Mouse (Mus musculus) cortical plate, adult 2 months (tissue): ENCODE data around the gene Slc10a1. TPM values are rescaled to one million over a fixed set of nuclear protein-coding genes. Genes with fewer than 3 reads are reported as not detected.

Experiments
- H3K27ac ChIP-seq: fragments of 200-500 bp; 2 replicates; pipeline ENCODE4 v1.5.1; 2012; ENCODE audit warnings: low read length, control low read depth, inconsistent platforms; ENCODE audit not compliant: insufficient read depth
- H3K4me1 ChIP-seq: fragments of 200-500 bp; 2 replicates; pipeline ENCODE4 v1.6.1; 2011; ENCODE audit warnings: low read length; ENCODE audit not compliant: control insufficient read depth, insufficient read depth
- H3K4me3 ChIP-seq: fragments of 200-500 bp; 2 replicates; pipeline ENCODE4 v1.5.1; 2011; ENCODE audit warnings: mild to moderate bottlenecking, low read length, control low read depth; ENCODE audit not compliant: insufficient read depth
- CTCF ChIP-seq: fragments of 200-500 bp; IDR thresholded peaks from 2 replicates; pipeline ENCODE4 v1.5.1; 2011; ENCODE audit warnings: mild to moderate bottlenecking, control low read depth, low read length; ENCODE audit not compliant: insufficient read depth; ENCODE audit errors: extremely low read depth
- POLR2A ChIP-seq: fragments of 200-500 bp; IDR thresholded peaks from 2 replicates; pipeline ENCODE4 v1.6.1; 2011; ENCODE audit warnings: mild to moderate bottlenecking, low read length, control low read depth; ENCODE audit not compliant: insufficient read depth; ENCODE audit errors: extremely low read depth
- polyA plus RNA-seq: library from polyadenylated mRNA; depleted of rRNA; stranded (reverse); fragments of >200 nt; gene quantifications from 2 replicates; pipeline ENCODE4 v1.2.3, GENCODE M21; 2012

Gene Slc10a1
- polyA plus RNA-seq, 1 experiment = not detected

- TF ChIP-seq POLR2A (no peak), CTCF (peak; percentile 29)
- Histone ChIP-seq H3K27ac (no peak overlapping the region), H3K4me3 (no peak overlapping the region), H3K4me1 (no peaks in the 10 kb centered on the region)
These were observed 24.1 kb upstream of the Slc10a1 start for GRCm38 (mm10) chr12:80992540-80993122.

- no peak overlapping the region for H3K27ac ChIP-seq
- H3K4me1 ChIP-seq = no peaks in the 10 kb centered on the region
- no peak overlapping the region for H3K4me3 ChIP-seq
- TF ChIP-seq CTCF (no peak), POLR2A (no peak)
These were observed 23.3 kb upstream of the Slc10a1 start for GRCm38 (mm10) chr12:80991806-80992205.

- TF ChIP-seq CTCF = no peak
- TF ChIP-seq POLR2A = no peak
- H3K4me3 ChIP-seq = no peak overlapping the region
- no peaks in the 10 kb centered on the region for H3K4me1 ChIP-seq
- no peak overlapping the region for H3K27ac ChIP-seq
These were observed 22.5 kb upstream of the Slc10a1 start for GRCm38 (mm10) chr12:80990901-80991445.

DNA sequence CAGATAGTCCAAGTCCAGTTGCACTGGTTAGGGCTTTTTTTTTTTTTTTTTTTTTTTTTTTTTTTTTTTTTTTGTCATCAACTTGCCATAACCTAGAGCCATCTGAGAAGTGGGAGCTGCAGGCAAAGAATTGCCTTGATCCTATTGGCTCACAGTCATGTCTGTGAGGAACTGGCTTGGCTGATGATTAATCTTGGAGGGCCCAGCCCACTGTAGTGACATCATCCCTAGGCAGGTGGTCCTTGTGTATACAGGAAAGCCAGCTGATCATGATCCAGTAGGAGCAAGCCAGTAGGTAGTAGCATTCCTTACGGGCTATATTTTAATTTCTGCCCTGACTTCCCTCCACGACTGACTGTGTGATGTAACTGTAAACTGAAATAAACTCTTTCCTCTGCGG lies 19.8 kb upstream of the Slc10a1 start:
- no peak for TF ChIP-seq CTCF
- TF ChIP-seq POLR2A = no peak
- H3K4me3 ChIP-seq = no peak overlapping the region

DNA sequence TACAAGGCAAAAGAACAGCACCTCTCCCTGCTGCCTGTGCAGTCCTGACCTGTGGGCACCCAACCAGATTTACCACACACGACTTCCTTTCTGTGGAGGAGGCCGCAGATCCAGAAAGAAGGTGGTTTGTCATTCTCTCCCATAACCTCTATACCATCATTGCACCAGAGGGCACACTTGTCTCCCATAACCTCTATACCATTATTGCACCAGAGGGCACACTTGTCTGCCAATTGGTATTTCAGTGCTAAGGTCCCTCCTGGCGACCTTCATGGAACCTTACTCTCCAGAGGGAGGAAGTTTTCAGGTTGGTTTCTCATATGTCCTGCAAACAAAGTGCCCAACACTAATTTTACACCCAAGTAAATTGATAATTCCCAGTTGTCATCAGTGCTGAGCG lies 18.1 kb upstream of the Slc10a1 start:
- no peak overlapping the region for H3K4me3 ChIP-seq
- TF ChIP-seq POLR2A = no peak
- TF ChIP-seq CTCF = no peak

More for the DNA sequence above, 19.8 kb upstream of the Slc10a1 start:
- H3K27ac ChIP-seq = no peak overlapping the region
- no peaks in the 10 kb centered on the region for H3K4me1 ChIP-seq

GRCm38 (mm10) chr12:80983695-80984094 lies 15.2 kb upstream of the Slc10a1 start:
- no peaks in the 10 kb centered on the region for H3K4me1 ChIP-seq
- no peak overlapping the region for H3K4me3 ChIP-seq
- no peak overlapping the region for H3K27ac ChIP-seq
- TF ChIP-seq POLR2A (no peak), CTCF (no peak)

More for the DNA sequence above, 18.1 kb upstream of the Slc10a1 start:
- Histone ChIP-seq H3K27ac (no peak overlapping the region), H3K4me1 (no peaks in the 10 kb centered on the region)

DNA sequence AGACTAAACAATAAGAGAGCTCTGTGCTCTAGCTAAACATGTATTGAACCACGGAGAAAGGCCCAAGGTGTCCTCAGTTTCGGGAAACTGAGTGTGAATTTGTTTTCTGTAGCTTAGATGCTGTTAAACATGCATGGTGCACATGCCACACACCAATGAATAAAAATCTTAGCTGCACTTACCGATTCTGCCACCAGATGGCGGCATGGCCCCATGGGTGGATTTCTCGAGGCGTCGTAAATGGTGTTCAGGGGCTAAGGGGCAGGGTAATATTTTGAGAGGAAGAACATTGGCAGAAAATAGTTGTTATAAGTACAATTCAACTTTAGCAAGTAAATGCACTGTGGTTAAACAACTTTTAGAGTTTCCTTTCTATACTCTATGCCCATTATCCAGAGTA lies 13.8 kb upstream of the Slc10a1 start:
- Histone ChIP-seq H3K27ac (no peak overlapping the region), H3K4me1 (no peaks in the 10 kb centered on the region), H3K4me3 (no peak overlapping the region)
- TF ChIP-seq CTCF = peak; percentile 97
- TF ChIP-seq POLR2A = no peak

DNA sequence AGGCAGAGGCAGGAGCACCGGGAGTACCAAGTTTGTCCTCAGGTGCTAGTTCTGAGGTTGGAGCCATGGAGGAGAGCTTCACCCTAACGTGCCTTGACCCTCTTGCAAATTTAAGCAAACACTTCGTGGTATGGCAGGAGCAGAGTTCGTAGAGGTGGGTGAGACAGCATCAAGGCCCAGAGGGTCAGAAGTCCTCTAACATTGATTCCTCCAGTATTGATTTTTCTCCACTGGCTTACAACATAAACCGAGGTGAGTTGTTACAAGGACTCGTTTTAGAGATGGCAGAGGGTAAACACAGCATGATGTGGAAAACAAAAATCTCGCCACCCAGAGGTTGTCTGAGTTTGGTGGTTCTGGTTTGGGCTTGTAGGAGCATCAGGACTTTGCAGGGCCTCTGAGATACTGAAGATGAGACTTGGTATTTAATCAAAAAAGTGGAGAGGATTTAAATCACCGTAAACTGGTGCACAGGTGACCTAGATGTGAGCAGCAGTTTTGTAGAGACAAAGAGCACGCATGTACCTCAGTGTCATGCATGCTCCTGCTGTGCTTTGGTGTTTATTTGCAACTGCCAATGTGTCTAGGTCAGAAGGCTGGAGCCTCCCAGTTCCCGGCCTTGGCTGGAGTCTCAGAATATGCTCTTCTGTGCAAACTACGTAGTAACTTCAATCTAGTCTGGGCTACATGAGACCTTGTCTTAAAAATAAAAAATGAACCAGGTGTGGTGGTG lies 7.6 kb upstream of the Slc10a1 start:
- no peak for TF ChIP-seq POLR2A
- no peak for TF ChIP-seq CTCF
- no peaks in the 10 kb centered on the region for H3K4me1 ChIP-seq
- no peak overlapping the region for H3K27ac ChIP-seq

DNA sequence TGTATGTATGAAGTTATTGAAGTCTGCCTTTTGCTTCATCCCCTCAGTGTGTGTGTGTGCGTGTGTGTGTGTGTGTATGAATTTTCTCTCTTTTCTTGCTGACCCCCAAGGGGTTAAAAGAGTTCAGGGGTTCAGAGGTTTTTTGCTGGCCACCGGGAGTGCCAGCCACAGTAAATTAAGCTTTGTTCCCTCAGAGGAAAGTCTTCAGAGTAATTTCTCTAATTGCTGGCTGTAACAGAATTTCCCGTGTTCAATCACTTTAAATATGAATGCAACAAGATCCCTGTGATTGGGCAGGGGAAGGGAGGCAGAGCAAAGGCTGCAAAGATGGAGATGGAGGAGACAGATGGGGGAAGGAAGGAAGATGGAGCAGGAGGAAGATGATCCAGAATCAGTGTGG lies 3.3 kb upstream of the Slc10a1 start:
- no peak for TF ChIP-seq CTCF
- no peak for TF ChIP-seq POLR2A

More for the DNA sequence above, 7.6 kb upstream of the Slc10a1 start:
- H3K4me3 ChIP-seq = no peak overlapping the region

More for the DNA sequence above, 3.3 kb upstream of the Slc10a1 start:
- Histone ChIP-seq H3K4me1 (no peaks in the 10 kb centered on the region), H3K4me3 (no peak overlapping the region), H3K27ac (no peak overlapping the region)
